Mouse (Mus musculus): Measurements from ENCODE around the gene Pi16. TPM values are rescaled to one million over a fixed set of nuclear protein-coding genes. Genes with fewer than 3 reads are reported as not detected.
A peak's percentile ranks its signal among the peaks of the same experiment; 100 is the strongest.
"Not testable (repeated sequence)": the region's sequence is repeated elsewhere in the genome, so short reads cannot be mapped to it uniquely, and the experiment has no call there.

Gene Pi16
- total RNA-seq (2014; rRNA removed): 0.13 and 0.28 TPM in 2 replicates
- polyA plus RNA-seq (2012; rRNA removed): 0.07 and 0.10 TPM in 2 replicates

DNA sequence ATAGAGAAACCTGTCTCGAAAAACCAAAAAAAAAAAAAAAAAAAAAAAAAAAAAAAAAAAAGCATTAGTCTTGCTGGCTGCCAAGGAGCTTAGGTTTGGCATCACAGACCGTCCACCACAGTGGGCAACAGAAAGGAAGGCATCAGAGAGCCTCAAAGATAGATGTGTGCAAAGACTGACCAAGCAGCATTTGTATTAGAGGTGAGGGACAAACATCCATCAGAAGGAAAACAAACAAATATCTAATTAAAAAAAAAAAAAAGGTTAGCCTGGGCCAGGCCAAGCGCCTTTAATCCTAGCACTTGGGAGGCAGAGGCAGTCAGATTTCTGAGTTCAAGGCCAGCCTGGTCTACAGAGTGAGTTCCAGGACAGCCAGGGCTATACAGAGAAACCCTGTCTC is at the start of gene Pi16:
TSS of gene Pi16 (plus strand) at position 301 of the 400 bp plus-strand sequence.
- not testable (repeated sequence) for H3K4me1 ChIP-seq (ENCODE audit: control insufficient read depth, insufficient read depth, low read length); H3K4me3 ChIP-seq (ENCODE audit: insufficient read depth, low read depth, low read length); H3K27me3 ChIP-seq (ENCODE audit: control insufficient read depth, insufficient read depth, low read length); H3K79me2 ChIP-seq (ENCODE audit: control insufficient read depth, insufficient read depth, low read length); H3K36me3 ChIP-seq (ENCODE audit: control insufficient read depth, insufficient read depth, low read length); H3K9ac ChIP-seq (ENCODE audit: low read depth, low read length); DNase-seq (ENCODE audit: extremely low read depth, low read depth, low spot score)
- WGBS: 90% methylated on average over 3 of the region's 3 CpGs
- peak within 1 kb of the TSS; percentile 78 for H3K27ac ChIP-seq (replicated peaks; ENCODE audit: insufficient read depth, low read depth, low read length)

DNA sequence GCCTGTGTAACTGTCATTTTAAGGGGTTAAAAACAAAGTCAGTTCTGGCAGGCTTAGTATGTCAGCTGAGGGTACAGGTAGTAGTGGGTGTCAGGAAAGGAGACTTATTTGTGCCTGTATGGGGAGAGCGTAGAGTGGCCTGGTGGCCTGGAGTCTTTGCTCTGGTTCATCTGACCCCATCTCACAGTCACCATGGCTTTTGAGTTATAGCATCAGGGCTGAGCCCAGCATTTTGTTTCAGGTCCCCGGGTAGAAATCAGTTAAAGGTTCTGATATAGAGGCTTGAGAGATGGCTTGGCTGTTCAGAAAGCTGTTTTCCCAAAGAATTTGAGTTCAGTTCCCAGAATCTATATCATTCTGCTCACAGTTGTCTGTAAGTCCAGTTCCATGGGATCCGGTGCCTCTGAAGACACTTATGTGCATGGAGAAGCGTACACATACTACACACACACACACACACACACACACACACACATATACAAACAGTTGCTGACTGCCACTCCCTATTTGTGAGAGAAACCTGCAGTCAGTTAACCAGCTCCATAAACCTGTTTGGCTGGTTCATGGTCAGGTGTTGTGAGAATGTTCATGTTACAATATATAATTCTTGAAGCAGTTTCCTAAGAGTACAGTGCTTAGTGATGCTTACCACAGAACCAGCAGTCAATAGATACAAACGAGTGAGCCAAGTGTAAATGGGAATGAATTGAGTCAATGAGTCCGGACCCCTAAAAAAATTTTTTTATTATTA is 49.4 kb upstream of the Pi16 start:
- no peak for DNase-seq (ENCODE audit: extremely low read depth, low read depth, low spot score)
- Histone ChIP-seq H3K79me2 (ENCODE audit: control insufficient read depth, insufficient read depth, low read length) (peaks cover 3% of the 10 kb centered on the region; the same call in 1 of the 2 replicates), H3K36me3 (ENCODE audit: control insufficient read depth, insufficient read depth, low read length) (no peaks in the 10 kb centered on the region), H3K4me1 (ENCODE audit: control insufficient read depth, insufficient read depth, low read length) (peaks cover 9% of the 10 kb centered on the region), H3K27me3 (ENCODE audit: control insufficient read depth, insufficient read depth, low read length) (no peaks in the 10 kb centered on the region), H3K4me3 (ENCODE audit: insufficient read depth, low read depth, low read length) (no peak overlapping the region), H3K27ac (replicated peaks; ENCODE audit: insufficient read depth, low read depth, low read length) (no peak overlapping the region), H3K9ac (ENCODE audit: low read depth, low read length) (peak overlapping the region; percentile 39; the same call in 1 of the 2 replicates)
- TF ChIP-seq POLR2A (IDR thresholded peaks at IDR 0.05; ENCODE audit: extremely low read depth, insufficient read depth, low read length) (no peak), CTCF (IDR thresholded peaks at IDR 0.05; ENCODE audit: low read depth, low read length) (no peak)
- 53% methylated on average over 6 of the region's 6 CpGs for WGBS

- no peaks in the 10 kb centered on the region; the same call in 1 of the 2 replicates for H3K79me2 ChIP-seq (ENCODE audit: control insufficient read depth, insufficient read depth, low read length)
- H3K27me3 ChIP-seq (ENCODE audit: control insufficient read depth, insufficient read depth, low read length): no peaks in the 10 kb centered on the region
- H3K36me3 ChIP-seq (ENCODE audit: control insufficient read depth, insufficient read depth, low read length): no peaks in the 10 kb centered on the region
- H3K27ac ChIP-seq (replicated peaks; ENCODE audit: insufficient read depth, low read depth, low read length): peak within 1 kb of the TSS; percentile 90
- peak; percentile 84 for DNase-seq (ENCODE audit: extremely low read depth, low read depth, low spot score)
- peak within 1 kb of the TSS; percentile 75 for H3K4me3 ChIP-seq (ENCODE audit: insufficient read depth, low read depth, low read length)
- TF ChIP-seq CTCF (IDR thresholded peaks at IDR 0.05; ENCODE audit: low read depth, low read length) (peak; percentile 70), POLR2A (IDR thresholded peaks at IDR 0.05; ENCODE audit: extremely low read depth, insufficient read depth, low read length) (peak; percentile 65; the same call in 1 of the 2 replicates)
- peaks cover 10% of the 10 kb centered on the region for H3K4me1 ChIP-seq (ENCODE audit: control insufficient read depth, insufficient read depth, low read length)
- WGBS: under 1% methylated on average over 57 of the region's 63 CpGs
- peak within 1 kb of the TSS; percentile 95 for H3K9ac ChIP-seq (ENCODE audit: low read depth, low read length)
Observed at GRCm38 (mm10) chr17:29268682-29269348, 48.7 kb upstream of the Pi16 start, which contains the start of gene BC004004. Gene BC004004, plus strand, starts transcription at chr17:29268788.

GRCm38 (mm10) chr17:29269349-29269706 is 48.2 kb upstream of the Pi16 start:
- H3K9ac ChIP-seq (ENCODE audit: low read depth, low read length): peak overlapping the region; percentile 95
- no peaks in the 10 kb centered on the region; the same call in 1 of the 2 replicates for H3K79me2 ChIP-seq (ENCODE audit: control insufficient read depth, insufficient read depth, low read length)
- 2% methylated on average over 10 of the region's 10 CpGs for WGBS
- H3K27me3 ChIP-seq (ENCODE audit: control insufficient read depth, insufficient read depth, low read length): no peaks in the 10 kb centered on the region
- H3K27ac ChIP-seq (replicated peaks; ENCODE audit: insufficient read depth, low read depth, low read length): peak overlapping the region; percentile 90
- peak overlapping the region; percentile 75 for H3K4me3 ChIP-seq (ENCODE audit: insufficient read depth, low read depth, low read length)
- no peak for TF ChIP-seq POLR2A (IDR thresholded peaks at IDR 0.05; ENCODE audit: extremely low read depth, insufficient read depth, low read length)
- TF ChIP-seq CTCF (IDR thresholded peaks at IDR 0.05; ENCODE audit: low read depth, low read length): no peak
- peaks cover 10% of the 10 kb centered on the region for H3K4me1 ChIP-seq (ENCODE audit: control insufficient read depth, insufficient read depth, low read length)
- H3K36me3 ChIP-seq (ENCODE audit: control insufficient read depth, insufficient read depth, low read length): no peaks in the 10 kb centered on the region
- peak; percentile 52 for DNase-seq (ENCODE audit: extremely low read depth, low read depth, low spot score)

GRCm38 (mm10) chr17:29270148-29270698 is 47.3 kb upstream of the Pi16 start:
- DNase-seq (ENCODE audit: extremely low read depth, low read depth, low spot score): no peak
- Histone ChIP-seq H3K9ac (ENCODE audit: low read depth, low read length) (no peak overlapping the region), H3K4me1 (ENCODE audit: control insufficient read depth, insufficient read depth, low read length) (peaks cover 11% of the 10 kb centered on the region; the same call in 1 of the 2 replicates), H3K79me2 (ENCODE audit: control insufficient read depth, insufficient read depth, low read length) (peaks cover 3% of the 10 kb centered on the region; the same call in 1 of the 2 replicates), H3K27ac (replicated peaks; ENCODE audit: insufficient read depth, low read depth, low read length) (no peak overlapping the region; the same call in 1 of the 2 replicates), H3K4me3 (ENCODE audit: insufficient read depth, low read depth, low read length) (no peak overlapping the region), H3K36me3 (ENCODE audit: control insufficient read depth, insufficient read depth, low read length) (no peaks in the 10 kb centered on the region), H3K27me3 (ENCODE audit: control insufficient read depth, insufficient read depth, low read length) (no peaks in the 10 kb centered on the region)
- WGBS: 85% methylated on average over 9 of the region's 9 CpGs
- TF ChIP-seq CTCF (IDR thresholded peaks at IDR 0.05; ENCODE audit: low read depth, low read length) (no peak), POLR2A (IDR thresholded peaks at IDR 0.05; ENCODE audit: extremely low read depth, insufficient read depth, low read length) (no peak)

Measured in liver, adult 2 months (tissue).